Mouse (Mus musculus): Measurements from ENCODE around the gene Slc44a5. TPM values are rescaled to one million over a fixed set of nuclear protein-coding genes. Genes with fewer than 3 reads are reported as not detected.
A peak's percentile ranks its signal among the peaks of the same experiment; 100 is the strongest.

Gene Slc44a5
- total RNA-seq (2017) = not detected in 2 replicates

DNA sequence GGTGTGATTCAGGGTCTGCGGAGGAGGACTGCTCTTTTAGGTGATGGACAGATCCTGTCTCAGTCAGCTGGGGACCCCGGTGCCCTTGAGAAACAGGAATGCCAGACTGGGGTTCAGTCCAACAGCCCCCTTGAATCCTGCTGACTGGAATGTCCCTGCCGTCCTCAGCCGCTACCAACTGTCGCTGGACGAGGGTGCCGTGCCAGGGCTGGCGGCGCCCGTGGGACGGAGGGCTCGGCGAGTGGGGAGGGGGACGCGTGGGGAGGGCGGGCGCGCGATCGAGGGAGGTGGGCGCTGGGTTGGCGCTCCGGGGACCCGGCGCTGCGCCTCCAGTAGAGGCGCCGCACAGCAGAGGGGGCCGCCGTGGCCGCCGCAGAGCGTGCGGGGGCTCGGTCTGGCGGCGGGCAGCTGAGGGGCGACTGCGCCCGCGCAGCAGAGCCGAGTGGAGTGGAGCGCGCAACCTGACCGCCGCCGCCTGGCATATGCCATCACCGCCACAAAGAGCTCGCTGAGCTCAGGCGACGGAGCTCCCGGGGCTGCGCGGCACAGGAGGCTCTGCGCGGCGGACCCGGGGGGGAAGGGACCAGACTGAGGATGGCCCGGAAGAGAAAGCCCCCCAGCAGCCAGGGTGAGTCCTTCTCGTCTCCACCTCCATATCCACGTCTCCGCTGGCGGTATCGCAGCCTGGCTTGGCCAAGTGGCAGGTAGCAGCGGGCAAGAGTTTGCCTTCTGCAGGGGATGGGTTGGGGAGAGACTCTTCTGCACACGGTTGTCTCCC lies at the start of gene Slc44a5:
Gene Slc44a5 (plus strand): TSS at position 266 of the 778 bp plus-strand sequence.
- ATAC-seq (ENCODE audit: extremely low read depth, insufficient number of reproducible peaks, low FRiP score, poor library complexity, severe bottlenecking) = no peak

DNA sequence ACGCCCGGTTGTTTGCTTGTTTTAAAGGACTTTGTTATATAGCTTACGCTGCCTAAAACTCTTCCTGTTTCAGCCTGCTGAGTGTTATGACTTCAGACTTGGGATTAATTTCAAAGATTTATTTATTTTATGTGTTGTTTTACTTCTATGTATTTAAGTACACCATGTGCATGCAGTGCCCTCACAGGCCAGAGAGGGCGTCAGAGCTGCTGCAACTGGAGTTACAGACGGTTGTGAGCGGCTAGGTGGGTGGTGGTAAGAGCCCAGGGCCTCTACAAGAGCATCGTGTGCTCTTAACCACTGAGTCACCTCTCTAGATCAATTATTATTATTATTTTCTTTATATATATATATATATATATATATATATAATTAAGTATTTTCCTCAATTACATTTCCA lies 46.9 kb upstream of the Slc44a5 start:
- no peak for ATAC-seq (ENCODE audit: extremely low read depth, insufficient number of reproducible peaks, low FRiP score, poor library complexity, severe bottlenecking)

- no peak for ATAC-seq (ENCODE audit: extremely low read depth, insufficient number of reproducible peaks, low FRiP score, poor library complexity, severe bottlenecking)
Observed at GRCm38 (mm10) chr3:153929526-153929925, 43.7 kb upstream of the Slc44a5 start.

- no peak for ATAC-seq (ENCODE audit: extremely low read depth, insufficient number of reproducible peaks, low FRiP score, poor library complexity, severe bottlenecking)
Observed at GRCm38 (mm10) chr3:153932461-153932860, 40.8 kb upstream of the Slc44a5 start.

DNA sequence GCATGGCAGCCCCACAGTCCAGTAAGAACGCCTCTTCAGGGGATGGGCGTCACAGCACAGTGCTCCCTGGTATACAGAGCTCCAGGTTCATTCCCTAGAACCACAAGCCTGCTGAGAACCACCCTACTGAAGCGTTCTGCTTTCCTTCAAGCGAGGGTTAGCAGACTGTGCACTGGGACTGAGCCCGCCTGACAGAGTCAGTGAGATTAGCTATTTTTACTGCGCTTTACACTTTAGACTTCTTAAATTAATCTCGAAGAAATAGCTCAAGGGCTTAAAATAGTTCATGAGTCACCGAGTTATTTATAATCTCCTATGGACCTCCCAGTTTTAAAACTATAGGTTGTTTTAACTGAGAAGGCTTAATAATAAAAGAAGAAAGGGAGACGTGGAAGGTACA lies 37.4 kb upstream of the Slc44a5 start:
- no peak for ATAC-seq (ENCODE audit: extremely low read depth, insufficient number of reproducible peaks, low FRiP score, poor library complexity, severe bottlenecking)

DNA sequence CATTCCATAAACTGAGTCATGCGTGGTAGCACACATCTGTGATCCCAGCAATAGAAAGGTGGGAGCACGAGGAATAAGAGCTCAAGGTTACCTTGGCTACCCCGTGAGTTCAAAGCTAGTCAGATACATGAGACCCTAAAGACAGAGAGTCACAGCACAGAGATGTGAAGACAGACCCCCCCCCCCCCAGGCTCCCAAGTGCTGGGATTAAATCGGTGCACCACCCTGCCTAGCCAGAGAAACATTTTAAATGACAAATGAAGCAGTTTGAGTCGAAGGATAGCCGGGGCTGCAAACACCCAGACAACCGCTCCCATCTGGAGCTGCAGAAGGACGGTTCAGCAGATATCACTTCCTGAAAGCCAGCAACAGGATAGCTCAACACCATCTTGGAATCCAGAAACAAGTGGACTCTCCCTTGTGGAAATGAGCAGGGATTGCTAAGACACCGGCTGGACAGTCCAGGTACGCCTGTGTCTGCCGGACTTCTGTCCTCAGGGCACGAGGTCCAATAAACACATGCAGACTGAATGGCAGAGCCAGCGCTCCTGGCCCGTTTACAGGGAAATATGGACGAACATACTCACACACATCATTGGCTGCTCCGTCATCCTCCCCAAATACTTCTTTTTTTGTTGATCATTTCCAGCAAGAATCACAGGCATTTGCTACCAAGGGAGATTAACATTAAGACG lies 36.0 kb upstream of the Slc44a5 start:
- ATAC-seq (ENCODE audit: extremely low read depth, insufficient number of reproducible peaks, low FRiP score, poor library complexity, severe bottlenecking) = no peak

DNA sequence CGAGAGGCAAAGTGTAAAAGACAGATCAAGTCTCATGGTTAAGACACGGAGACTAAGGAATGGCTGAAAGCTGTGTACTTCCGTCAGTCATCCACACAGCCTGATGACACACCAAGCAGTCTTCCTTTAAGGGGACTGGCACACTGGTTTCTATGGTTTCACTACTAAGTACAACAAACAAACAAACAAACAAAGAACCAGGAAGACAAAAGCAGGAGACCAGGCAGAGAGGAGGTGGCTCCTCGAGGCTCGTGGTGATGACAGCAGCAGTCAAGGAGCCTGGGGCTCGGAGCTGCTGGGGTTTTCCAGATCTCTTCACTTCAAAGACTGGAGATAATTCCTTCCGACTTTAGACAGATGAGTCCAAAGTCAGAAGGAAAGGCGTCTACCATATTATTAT lies 33.2 kb upstream of the Slc44a5 start:
- no peak for ATAC-seq (ENCODE audit: extremely low read depth, insufficient number of reproducible peaks, low FRiP score, poor library complexity, severe bottlenecking)

- ATAC-seq (ENCODE audit: extremely low read depth, insufficient number of reproducible peaks, low FRiP score, poor library complexity, severe bottlenecking) = no peak
Observed at GRCm38 (mm10) chr3:153940486-153940885, 32.8 kb upstream of the Slc44a5 start.

GRCm38 (mm10) chr3:153941613-153942012 lies 31.6 kb upstream of the Slc44a5 start:
- no peak for ATAC-seq (ENCODE audit: extremely low read depth, insufficient number of reproducible peaks, low FRiP score, poor library complexity, severe bottlenecking)

- ATAC-seq (ENCODE audit: extremely low read depth, insufficient number of reproducible peaks, low FRiP score, poor library complexity, severe bottlenecking) = no peak
Observed at GRCm38 (mm10) chr3:153943003-153943640, 30.1 kb upstream of the Slc44a5 start.

GRCm38 (mm10) chr3:153943901-153944334 lies 29.3 kb upstream of the Slc44a5 start:
- ATAC-seq (ENCODE audit: extremely low read depth, insufficient number of reproducible peaks, low FRiP score, poor library complexity, severe bottlenecking) = peak; percentile 17

DNA sequence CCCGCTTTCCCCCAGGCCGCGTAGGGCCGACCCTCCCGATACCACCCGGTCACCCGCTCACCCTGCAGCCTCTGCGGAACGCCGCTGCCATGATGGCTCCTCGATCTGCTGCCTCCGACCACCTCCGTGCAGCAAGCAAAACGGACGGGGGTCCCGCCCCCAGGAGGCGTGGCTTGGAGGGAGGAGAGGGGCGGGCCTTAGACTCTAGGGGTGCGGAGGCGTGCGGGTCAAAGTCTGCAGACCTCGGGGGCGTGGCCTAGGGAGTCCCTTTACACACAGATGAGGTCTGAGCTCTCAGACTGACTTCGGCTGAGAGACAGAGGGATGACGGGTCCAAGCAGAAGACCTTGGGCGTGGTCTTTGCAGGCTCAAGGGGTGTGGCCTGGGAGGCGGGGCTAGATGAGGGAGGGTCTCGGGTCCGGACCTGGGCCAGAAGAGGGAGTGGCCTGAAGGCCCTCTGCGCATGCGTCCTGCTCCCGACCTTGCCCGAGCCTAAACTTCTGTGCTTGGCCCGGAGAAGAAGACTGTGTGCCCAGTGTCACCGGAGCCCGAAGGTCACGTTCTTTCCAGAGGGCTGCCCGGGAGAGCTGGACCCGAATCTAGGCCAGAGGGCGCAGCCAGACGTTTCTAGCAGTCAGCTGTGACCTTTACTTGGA lies 28.8 kb upstream of the Slc44a5 start, which contains the start of gene Acadm:
Gene Acadm (minus strand): TSS at position 298 of the 656 bp plus-strand sequence.
- ATAC-seq (ENCODE audit: extremely low read depth, insufficient number of reproducible peaks, low FRiP score, poor library complexity, severe bottlenecking) = peak; percentile 94

DNA sequence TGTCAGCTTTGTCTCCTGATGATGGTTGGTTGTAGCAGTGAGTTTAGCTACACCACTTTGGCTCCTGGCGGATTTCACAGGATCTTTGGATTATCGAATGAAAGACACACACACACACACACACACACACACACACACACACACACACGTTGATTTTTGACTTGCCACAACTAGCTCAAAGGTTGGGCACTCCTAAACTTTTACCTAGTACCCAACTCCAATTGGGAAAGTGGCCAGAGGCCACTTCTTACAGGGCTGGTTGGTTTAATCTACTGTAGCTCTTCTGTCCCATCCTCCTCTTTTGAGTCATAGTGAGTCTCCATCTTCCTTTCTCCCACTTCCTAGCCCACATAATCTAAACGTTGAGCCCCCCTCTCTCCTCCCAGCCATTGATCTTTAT lies 26.0 kb upstream of the Slc44a5 start:
- ATAC-seq (ENCODE audit: extremely low read depth, insufficient number of reproducible peaks, low FRiP score, poor library complexity, severe bottlenecking) = no peak

DNA sequence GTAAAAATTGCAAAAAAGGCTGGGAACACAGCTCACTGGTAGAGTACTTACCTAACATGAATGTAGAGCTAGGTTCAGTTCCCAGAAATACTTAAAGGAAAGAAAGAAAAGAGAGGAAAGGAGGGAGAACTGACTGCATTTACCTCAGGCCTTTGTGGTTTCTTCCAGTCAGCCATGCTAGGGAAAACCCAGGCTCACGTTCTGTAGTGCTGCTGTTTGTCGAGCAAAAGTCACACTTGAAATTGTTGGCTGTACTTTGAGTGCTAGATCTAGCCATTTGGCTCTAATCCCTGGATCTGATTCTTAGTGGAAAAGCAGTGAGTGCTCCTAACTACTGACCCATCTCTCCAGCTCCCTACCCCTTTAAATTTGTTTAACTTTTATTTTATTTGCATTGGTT lies 25.1 kb upstream of the Slc44a5 start:
- ATAC-seq (ENCODE audit: extremely low read depth, insufficient number of reproducible peaks, low FRiP score, poor library complexity, severe bottlenecking) = no peak

GRCm38 (mm10) chr3:153957916-153958315 lies 15.3 kb upstream of the Slc44a5 start:
- no peak for ATAC-seq (ENCODE audit: extremely low read depth, insufficient number of reproducible peaks, low FRiP score, poor library complexity, severe bottlenecking)

GRCm38 (mm10) chr3:153959035-153959730 lies 14.1 kb upstream of the Slc44a5 start:
- ATAC-seq (ENCODE audit: extremely low read depth, insufficient number of reproducible peaks, low FRiP score, poor library complexity, severe bottlenecking) = peak; percentile 51; the same call in 1 of the 2 replicates

DNA sequence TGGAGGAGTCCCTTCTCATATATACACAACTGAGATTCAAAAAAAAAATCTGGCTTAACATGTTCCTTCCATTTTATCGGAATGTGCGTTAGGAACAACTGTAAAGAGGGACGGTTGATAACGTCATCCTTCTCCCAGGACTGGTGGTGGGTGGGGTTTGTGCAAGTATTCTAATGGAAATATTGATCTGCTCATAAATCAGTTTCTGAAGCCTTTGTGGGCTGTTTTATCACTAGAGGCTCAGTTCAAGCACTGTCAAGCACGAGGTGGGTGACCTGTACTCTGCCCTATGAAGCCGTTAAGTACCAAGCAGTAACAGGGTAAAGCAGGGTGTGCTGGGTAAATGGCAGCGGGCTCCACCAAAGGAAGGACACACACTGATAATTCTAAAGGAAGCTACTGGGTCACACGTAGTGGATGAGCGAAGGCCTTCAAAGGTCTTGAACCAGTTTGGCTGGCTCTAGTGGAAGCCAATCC lies 13.5 kb upstream of the Slc44a5 start:
- ATAC-seq (ENCODE audit: extremely low read depth, insufficient number of reproducible peaks, low FRiP score, poor library complexity, severe bottlenecking) = no peak

DNA sequence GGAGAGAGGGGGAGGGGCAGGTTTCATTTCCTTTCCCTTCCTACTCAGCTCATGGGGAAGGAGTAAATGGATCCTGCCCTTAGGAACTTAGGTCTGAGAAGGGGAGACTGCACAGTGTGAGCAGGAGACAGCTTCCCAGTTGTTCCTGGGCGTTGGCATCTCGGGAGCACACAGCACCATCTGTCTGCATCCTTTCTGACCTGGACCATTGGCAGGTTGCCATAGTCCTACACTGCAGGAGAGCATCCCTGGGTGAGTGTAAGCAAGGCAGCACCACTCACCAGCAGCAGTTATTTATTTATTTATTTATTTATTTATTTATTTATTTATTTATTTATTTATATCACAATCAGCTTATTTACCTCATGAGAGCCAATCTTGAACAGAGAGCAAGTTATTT lies 12.4 kb upstream of the Slc44a5 start:
- ATAC-seq (ENCODE audit: extremely low read depth, insufficient number of reproducible peaks, low FRiP score, poor library complexity, severe bottlenecking) = no peak
